Mouse (Mus musculus) adrenal gland, adult 10 weeks (tissue): ENCODE data around the gene Pom121l12. TPM values are rescaled to one million over a fixed set of nuclear protein-coding genes. Genes with fewer than 3 reads are reported as not detected.

Experiments used
- polyA plus RNA-seq: library from polyadenylated mRNA; stranded (reverse); fragments of 350-450 nt; fragmentation: Illumina TruSeq; extraction: RNeasy Lipid Tissue Mini Kit (QIAGEN cat#74804); gene quantifications from one replicate; pipeline ENCODE4 v1.2.3, GENCODE M21; 2014; ENCODE audit warnings: low read depth, low replicate concordance

Pom121l12 gene
- not detected for polyA plus RNA-seq

GRCm38 (mm10) chr11:14598976-14599375 lies at the start of gene Pom121l12:
Gene Pom121l12, plus strand, starts transcription at chr11:14599276.

